Mouse (Mus musculus) limb, embryonic 15.5 days (tissue): ENCODE data around the gene Bicral. TPM values are rescaled to one million over a fixed set of nuclear protein-coding genes. Genes with fewer than 3 reads are reported as not detected.

Experiments used
- ATAC-seq: fragments of 200-750 bp; cut with Nextera tagmentation; 2 replicates; pipeline ENCODE4 v1.8.0; 2017; ENCODE audit warnings: low read depth, moderate TSS enrichment; ENCODE audit not compliant: insufficient number of reproducible peaks, low FRiP score, low TSS enrichment
- H3K27ac ChIP-seq: fragments of 300-500 bp; sonication (generic); 2 replicates; pipeline ENCODE4 v1.5.1; 2015; ENCODE audit warnings: moderate library complexity, mild to moderate bottlenecking, inconsistent platforms
- H3K27me3 ChIP-seq: fragments of 300-500 bp; sonication (generic); 2 replicates; pipeline ENCODE4 v1.6.1; 2015; ENCODE audit warnings: inconsistent platforms
- H3K36me3 ChIP-seq: fragments of 300-500 bp; sonication (generic); 2 replicates; pipeline ENCODE4 v1.6.1; 2015; ENCODE audit warnings: inconsistent platforms
- H3K4me1 ChIP-seq: fragments of 300-500 bp; sonication (generic); 2 replicates; pipeline ENCODE4 v1.6.1; 2015; ENCODE audit warnings: inconsistent platforms
- H3K4me2 ChIP-seq: fragments of 300-500 bp; sonication (generic); 2 replicates; pipeline ENCODE4 v1.6.1; 2015; ENCODE audit warnings: mild to moderate bottlenecking, inconsistent platforms
- H3K4me3 ChIP-seq: fragments of 300-500 bp; sonication (generic); 2 replicates; pipeline ENCODE4 v1.5.1; 2015; ENCODE audit warnings: mild to moderate bottlenecking, inconsistent platforms
- H3K9ac ChIP-seq: fragments of 300-500 bp; sonication (generic); 2 replicates; pipeline ENCODE4 v1.6.1; 2015; ENCODE audit warnings: inconsistent platforms
- H3K9me3 ChIP-seq: fragments of 300-500 bp; sonication (generic); 2 replicates; pipeline ENCODE4 v1.6.1; 2016; ENCODE audit warnings: inconsistent platforms
- WGBS: fragments of 180-500 bp; shearing (Covaris S2); methylation state at CpG from one replicate; pipeline ENCODE4 v1.1.7; 2015; 5-methylcytosine and 5-hydroxymethylcytosine counted together
- polyA plus RNA-seq: library from polyadenylated mRNA; unstranded; fragments of >200 nt; fragmentation: Nextera tagmentation; extraction: Ambion mirVana; gene quantifications from 2 replicates; pipeline ENCODE4 v1.2.1, GENCODE M21; 2015

Gene Bicral
- polyA plus RNA-seq, 1 experiment from 2014 or later, result 3.8 TPM

- no peak overlapping the region for H3K4me2 ChIP-seq
- H3K36me3 ChIP-seq, result no peaks in the 10 kb centered on the region
- H3K4me3 ChIP-seq, result no peak overlapping the region
- no peak overlapping the region for H3K9ac ChIP-seq
- no peak for ATAC-seq
- no peaks in the 10 kb centered on the region for H3K27me3 ChIP-seq
- H3K4me1 ChIP-seq, result peaks cover 8% of the 10 kb centered on the region; the same call in 1 of the 2 replicates
- 57% methylated on average over 1 of the region's 1 CpGs for WGBS
- H3K27ac ChIP-seq, result no peak overlapping the region
- H3K9me3 ChIP-seq, result no peaks in the 10 kb centered on the region
Observed at GRCm38 (mm10) chr17:46870913-46871312, 12.6 kb upstream of the Bicral start.

- ATAC-seq, result no peak
- Histone ChIP-seq H3K4me1 (peaks cover 8% of the 10 kb centered on the region; the same call in 1 of the 2 replicates), H3K27ac (no peak overlapping the region), H3K9me3 (no peaks in the 10 kb centered on the region), H3K9ac (no peak overlapping the region), H3K36me3 (no peaks in the 10 kb centered on the region), H3K4me2 (no peak overlapping the region), H3K4me3 (no peak overlapping the region), H3K27me3 (no peaks in the 10 kb centered on the region)
- WGBS, result 90% methylated on average over 5 of the region's 5 CpGs
Observed at GRCm38 (mm10) chr17:46870204-46870798, 12.0 kb upstream of the Bicral start.

GRCm38 (mm10) chr17:46866836-46867235 is 8.6 kb upstream of the Bicral start:
- H3K9me3 ChIP-seq, result no peaks in the 10 kb centered on the region
- ATAC-seq, result no peak
- no peaks in the 10 kb centered on the region for H3K27me3 ChIP-seq
- no peak overlapping the region for H3K4me3 ChIP-seq
- no peaks in the 10 kb centered on the region for H3K4me1 ChIP-seq
- no peak overlapping the region for H3K27ac ChIP-seq
- H3K9ac ChIP-seq, result no peak overlapping the region
- H3K36me3 ChIP-seq, result 0 out of 2 replicates have a peak, but pooled peaks cover 2% of the 10 kb centered on the region
- no peak overlapping the region for H3K4me2 ChIP-seq
- WGBS, result 86% methylated on average over 12 of the region's 12 CpGs

GRCm38 (mm10) chr17:46864566-46865195 is 6.4 kb upstream of the Bicral start:
- H3K36me3 ChIP-seq, result 0 out of 2 replicates have a peak, but pooled peaks cover 2% of the 10 kb centered on the region
- peaks cover under 1% of the 10 kb centered on the region; the same call in 1 of the 2 replicates for H3K4me1 ChIP-seq
- H3K9me3 ChIP-seq, result no peaks in the 10 kb centered on the region
- no peak overlapping the region for H3K27ac ChIP-seq
- no peak overlapping the region for H3K9ac ChIP-seq
- H3K4me3 ChIP-seq, result no peak overlapping the region
- WGBS, result 67% methylated on average over 7 of the region's 7 CpGs
- H3K27me3 ChIP-seq, result no peaks in the 10 kb centered on the region
- H3K4me2 ChIP-seq, result no peak overlapping the region
- no peak for ATAC-seq

GRCm38 (mm10) chr17:46860120-46860519 is 1.8 kb upstream of the Bicral start:
- ATAC-seq, result no peak
- H3K4me1 ChIP-seq, result peaks cover 10% of the 10 kb centered on the region
- H3K9me3 ChIP-seq, result no peaks in the 10 kb centered on the region
- no peak overlapping the region for H3K9ac ChIP-seq
- no peak overlapping the region for H3K4me2 ChIP-seq
- 0 out of 2 replicates have a peak, but pooled peaks cover 2% of the 10 kb centered on the region for H3K36me3 ChIP-seq
- no peaks in the 10 kb centered on the region for H3K27me3 ChIP-seq
- WGBS, result 83% methylated on average over 4 of the region's 4 CpGs
- H3K27ac ChIP-seq, result no peak overlapping the region
- H3K4me3 ChIP-seq, result no peak overlapping the region

DNA sequence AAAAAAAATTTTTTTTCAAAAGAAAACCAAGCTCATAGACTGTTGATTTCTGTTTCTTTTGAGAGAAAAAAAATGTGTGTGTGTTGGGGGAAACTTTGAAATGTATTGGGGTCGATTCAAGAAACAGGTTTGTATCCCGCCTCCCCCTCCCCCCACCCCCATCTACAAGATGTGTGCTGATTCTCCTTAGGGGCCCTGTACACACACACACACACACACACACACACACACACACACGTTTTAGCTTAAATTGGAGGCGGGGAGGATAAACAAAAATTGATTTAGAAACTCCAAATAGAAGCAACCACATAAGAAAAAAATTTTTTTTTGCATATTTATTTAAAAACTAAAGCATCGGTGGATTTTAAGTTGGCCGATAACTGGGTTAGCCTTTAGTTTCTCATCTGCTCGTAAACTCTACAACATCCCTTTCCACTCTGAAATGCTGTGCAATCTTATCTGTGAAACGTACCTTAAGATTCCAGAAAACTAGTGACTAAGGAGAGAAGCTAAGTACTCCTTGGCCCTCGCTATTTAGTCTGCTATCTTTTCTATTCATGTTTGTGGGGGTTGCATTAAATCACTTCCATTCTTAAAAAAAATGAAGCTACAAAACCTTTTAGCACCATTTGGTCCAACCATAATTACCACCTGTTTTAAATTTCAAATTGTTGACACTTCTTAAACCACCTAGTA is 615 bp upstream of the Bicral start:
- Histone ChIP-seq H3K27ac (peak overlapping the region; percentile 100), H3K36me3 (no peaks in the 10 kb centered on the region), H3K9me3 (no peaks in the 10 kb centered on the region), H3K9ac (peak overlapping the region; percentile 58), H3K4me2 (peak overlapping the region; percentile 44), H3K4me1 (peaks cover 22% of the 10 kb centered on the region), H3K27me3 (no peaks in the 10 kb centered on the region), H3K4me3 (peak overlapping the region; percentile 80)
- 12% methylated on average over 9 of the region's 9 CpGs for WGBS
- no peak for ATAC-seq

- H3K4me1 ChIP-seq, result peaks cover 31% of the 10 kb centered on the region
- peak overlapping the region; percentile 100 for H3K9ac ChIP-seq
- H3K27ac ChIP-seq, result peak overlapping the region; percentile 100
- no peaks in the 10 kb centered on the region for H3K36me3 ChIP-seq
- H3K27me3 ChIP-seq, result no peaks in the 10 kb centered on the region
- peak; percentile 71 for ATAC-seq
- no peaks in the 10 kb centered on the region for H3K9me3 ChIP-seq
- WGBS, result under 1% methylated on average over 48 of the region's 52 CpGs
- peak overlapping the region; percentile 44 for H3K4me2 ChIP-seq
- peak overlapping the region; percentile 80 for H3K4me3 ChIP-seq
Observed at GRCm38 (mm10) chr17:46857361-46857902, 850 bp downstream of the Bicral start.

DNA sequence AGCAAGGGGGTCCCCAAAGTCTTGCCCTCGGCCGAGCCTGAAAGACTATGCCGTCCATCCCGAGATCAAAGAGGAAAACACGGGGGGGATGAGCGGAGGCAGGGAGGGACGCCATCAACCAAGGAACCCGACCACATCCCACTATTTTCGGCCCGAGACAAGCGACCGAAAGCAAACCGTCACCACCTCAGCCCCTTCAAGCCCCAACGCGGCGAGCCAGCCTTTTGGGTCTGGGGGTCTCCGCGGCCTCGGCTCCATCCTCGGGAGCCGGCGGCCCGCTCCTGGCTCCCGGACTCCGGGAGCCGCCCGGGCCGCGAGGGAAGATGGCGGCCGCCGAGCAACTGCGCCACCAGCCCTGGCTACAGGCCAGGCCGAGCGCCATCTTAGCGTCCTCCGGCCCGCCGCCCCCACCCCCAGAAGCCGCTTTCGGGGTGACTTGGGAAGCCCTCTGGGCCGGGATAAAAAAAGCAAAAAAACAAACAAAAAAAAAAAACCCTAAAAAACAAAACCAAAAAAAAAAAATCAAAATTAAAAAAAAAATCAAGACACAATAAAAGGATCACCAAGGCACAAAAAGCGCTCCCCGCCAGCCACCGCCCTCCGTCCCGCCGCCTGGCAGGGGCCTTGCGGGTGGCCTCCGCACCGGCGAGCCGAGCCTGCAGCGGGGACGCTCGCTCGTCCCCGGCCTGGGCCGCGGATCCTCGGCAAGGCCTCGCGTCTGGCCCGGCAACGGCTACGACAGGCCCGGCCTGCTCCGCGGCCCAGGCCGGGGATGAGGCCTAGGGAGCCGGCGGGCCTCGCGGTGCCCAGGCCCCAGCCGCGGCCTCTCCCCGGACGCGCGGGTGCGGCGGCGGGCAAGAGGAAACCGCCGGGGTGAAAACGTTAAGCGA is 1.6 kb downstream of the Bicral start:
- WGBS, result under 1% methylated on average over 86 of the region's 87 CpGs
- peaks cover 31% of the 10 kb centered on the region for H3K4me1 ChIP-seq
- no peaks in the 10 kb centered on the region for H3K9me3 ChIP-seq
- ATAC-seq, result no peak
- H3K27me3 ChIP-seq, result no peaks in the 10 kb centered on the region
- H3K9ac ChIP-seq, result peak overlapping the region; percentile 100
- peak overlapping the region; percentile 100 for H3K27ac ChIP-seq
- peak overlapping the region; percentile 80 for H3K4me3 ChIP-seq
- H3K36me3 ChIP-seq, result no peaks in the 10 kb centered on the region
- H3K4me2 ChIP-seq, result peak overlapping the region; percentile 49

DNA sequence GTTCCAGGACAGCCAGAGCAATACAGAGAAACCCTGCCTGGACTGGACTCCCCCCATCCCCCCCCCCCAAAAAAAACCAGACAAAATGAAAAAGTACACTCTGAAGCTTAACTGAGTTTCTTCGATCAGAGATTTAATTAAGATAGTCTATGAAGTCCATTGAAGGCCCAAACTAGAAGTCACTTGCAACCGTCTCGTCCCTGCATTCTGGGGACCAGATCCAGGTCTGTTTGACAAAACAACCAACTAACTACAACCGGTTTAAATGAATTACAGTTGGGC is 2.2 kb downstream of the Bicral start:
- WGBS, result 5% methylated on average over 4 of the region's 4 CpGs
- Histone ChIP-seq H3K27me3 (no peaks in the 10 kb centered on the region), H3K4me1 (peaks cover 31% of the 10 kb centered on the region), H3K9me3 (no peaks in the 10 kb centered on the region), H3K4me3 (peak overlapping the region; percentile 80), H3K36me3 (no peaks in the 10 kb centered on the region), H3K9ac (peak overlapping the region; percentile 100), H3K4me2 (peak overlapping the region; percentile 49), H3K27ac (peak overlapping the region; percentile 100)
- no peak for ATAC-seq

- Histone ChIP-seq H3K36me3 (no peaks in the 10 kb centered on the region), H3K4me2 (peak overlapping the region; percentile 49), H3K27ac (peak overlapping the region; percentile 100), H3K9ac (peak overlapping the region; percentile 100), H3K4me3 (peak overlapping the region; percentile 80), H3K9me3 (no peaks in the 10 kb centered on the region), H3K4me1 (peaks cover 31% of the 10 kb centered on the region), H3K27me3 (no peaks in the 10 kb centered on the region)
- 48% methylated on average over 15 of the region's 15 CpGs for WGBS
- ATAC-seq, result no peak
Observed at GRCm38 (mm10) chr17:46855328-46856106, 2.8 kb downstream of the Bicral start.

DNA sequence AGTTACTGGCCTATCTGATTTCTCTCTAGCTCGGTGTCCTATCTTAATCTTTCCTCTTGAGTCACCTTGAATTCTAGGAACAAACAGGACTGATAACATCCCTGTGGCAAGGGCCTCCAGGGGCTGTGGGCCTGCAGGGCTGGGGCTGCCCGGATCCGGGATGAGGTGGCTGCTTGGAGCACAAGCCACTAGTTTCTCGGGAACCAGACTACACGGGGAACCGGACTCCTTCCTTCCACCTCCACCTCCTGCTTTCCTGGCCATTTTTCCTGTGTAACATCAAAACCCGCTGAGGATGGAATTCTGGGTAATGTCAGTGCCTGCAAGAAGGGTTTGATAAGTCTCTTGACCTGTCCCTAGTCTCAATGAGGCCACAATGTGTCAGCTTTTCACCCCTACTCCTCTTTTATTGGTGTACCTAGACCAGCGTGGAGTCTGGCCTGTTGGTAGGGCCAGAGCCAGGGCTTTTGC is 3.6 kb downstream of the Bicral start:
- Histone ChIP-seq H3K9me3 (no peaks in the 10 kb centered on the region), H3K9ac (no peak overlapping the region), H3K4me3 (peak overlapping the region; percentile 80; the same call in 1 of the 2 replicates), H3K4me2 (peak overlapping the region; percentile 19; the same call in 1 of the 2 replicates), H3K4me1 (peaks cover 31% of the 10 kb centered on the region), H3K36me3 (no peaks in the 10 kb centered on the region), H3K27ac (peak overlapping the region; percentile 73), H3K27me3 (no peaks in the 10 kb centered on the region)
- no peak for ATAC-seq
- WGBS, result 69% methylated on average over 8 of the region's 8 CpGs
